Mouse (Mus musculus) forebrain, embryonic 13.5 days (tissue): ENCODE measurements around the gene Tmem259. TPM values are rescaled to one million over a fixed set of nuclear protein-coding genes. Genes with fewer than 3 reads are reported as not detected.

Experiments
- ATAC-seq: fragments of 200-750 bp; cut with Nextera tagmentation; 2 replicates; pipeline ENCODE4 v1.8.0; 2017
- H3K27ac ChIP-seq: fragments of 300-500 bp; sonication (generic); 2 replicates; pipeline ENCODE4 v1.5.1; 2015; ENCODE audit warnings: inconsistent platforms, mild to moderate bottlenecking, moderate library complexity
- H3K27me3 ChIP-seq: fragments of 300-500 bp; sonication (generic); 2 replicates; pipeline ENCODE4 v1.6.1; 2015; ENCODE audit warnings: mild to moderate bottlenecking, inconsistent platforms
- H3K36me3 ChIP-seq: fragments of 300-500 bp; sonication (generic); 2 replicates; pipeline ENCODE4 v1.6.1; 2015; ENCODE audit warnings: mild to moderate bottlenecking, inconsistent platforms; ENCODE audit not compliant: poor library complexity, severe bottlenecking
- H3K4me1 ChIP-seq: fragments of 300-500 bp; sonication (generic); 2 replicates; pipeline ENCODE4 v1.6.1; 2015; ENCODE audit warnings: inconsistent platforms
- H3K4me2 ChIP-seq: fragments of 300-500 bp; sonication (generic); 2 replicates; pipeline ENCODE4 v1.6.1; 2015; ENCODE audit warnings: inconsistent platforms, mild to moderate bottlenecking, moderate library complexity
- H3K4me3 ChIP-seq: fragments of 300-500 bp; sonication (generic); 2 replicates; pipeline ENCODE4 v1.5.1; 2015; ENCODE audit warnings: mild to moderate bottlenecking, inconsistent platforms
- H3K9ac ChIP-seq: fragments of 300-500 bp; sonication (generic); 2 replicates; pipeline ENCODE4 v1.6.1; 2015; ENCODE audit warnings: mild to moderate bottlenecking, inconsistent platforms
- H3K9me3 ChIP-seq: fragments of 300-500 bp; sonication (generic); replicated peaks from 2 replicates; pipeline ENCODE4 v1.6.1; 2016; ENCODE audit warnings: inconsistent platforms
- WGBS: fragments of 180-500 bp; shearing (Covaris S2); methylation state at CpG from one replicate; pipeline ENCODE4 v1.1.7; 2015; 5-methylcytosine and 5-hydroxymethylcytosine counted together
- polyA plus RNA-seq: library from polyadenylated mRNA; unstranded; fragments of >200 nt; fragmentation: Nextera tagmentation; extraction: Ambion mirVana; gene quantifications from 2 replicates; pipeline ENCODE4 v1.2.1, GENCODE M21; 2015

Tmem259 gene
- polyA plus RNA-seq, 1 experiment from 2014 or later = 12.0 TPM

DNA sequence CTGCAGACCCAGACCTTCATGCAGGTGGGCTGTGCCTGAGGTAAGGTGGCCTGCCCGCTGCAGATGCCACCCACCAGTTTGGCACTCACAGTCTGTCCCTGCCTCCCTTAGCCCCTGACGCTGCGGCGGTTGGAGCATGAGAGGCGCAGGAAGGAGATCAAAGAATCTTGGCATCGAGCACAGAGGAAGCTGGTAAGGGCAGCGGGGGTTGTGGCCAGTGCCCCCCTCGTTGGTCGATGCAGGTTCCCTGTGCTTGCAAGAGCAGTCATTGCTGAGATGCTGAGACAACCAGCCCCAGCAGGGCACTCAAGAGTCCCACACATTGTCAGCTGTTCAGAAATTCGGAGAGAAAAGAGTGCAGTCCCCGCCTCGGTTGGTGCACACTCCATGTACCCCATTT, 38.0 kb upstream of the Tmem259 start:
- WGBS = 89% methylated on average over 12 of the region's 12 CpGs
- no peaks in the 10 kb centered on the region for H3K36me3 ChIP-seq

DNA sequence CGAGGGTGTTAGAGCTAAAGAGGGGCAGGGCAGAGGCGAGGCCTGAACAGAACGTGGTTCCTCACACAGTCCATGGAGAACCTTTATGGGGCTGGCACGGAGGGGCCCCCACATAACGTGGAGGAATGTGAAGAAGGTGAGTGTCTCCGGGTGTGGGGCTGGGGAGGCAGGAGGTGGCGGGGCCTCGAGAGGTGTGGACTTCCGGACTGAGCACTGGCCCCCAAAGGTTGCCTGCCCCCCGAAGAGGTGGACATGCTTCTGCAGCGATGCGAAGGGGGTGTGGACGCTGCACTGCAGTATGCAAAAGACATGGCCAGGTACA, 37.2 kb upstream of the Tmem259 start:
- WGBS = 94% methylated on average over 13 of the region's 13 CpGs
- Histone ChIP-seq H3K4me2 (no peak overlapping the region), H3K36me3 (no peaks in the 10 kb centered on the region), H3K27me3 (peaks cover 39% of the 10 kb centered on the region), H3K4me3 (no peak overlapping the region), H3K27ac (no peak overlapping the region), H3K9me3 (no peaks in the 10 kb centered on the region), H3K4me1 (peaks cover 8% of the 10 kb centered on the region), H3K9ac (no peak overlapping the region)
- ATAC-seq = no peak

More for the DNA sequence above, 38.0 kb upstream of the Tmem259 start:
- Histone ChIP-seq H3K9me3 (no peaks in the 10 kb centered on the region), H3K4me3 (no peak overlapping the region), H3K4me1 (peaks cover 8% of the 10 kb centered on the region), H3K4me2 (no peak overlapping the region), H3K9ac (no peak overlapping the region), H3K27me3 (peaks cover 30% of the 10 kb centered on the region), H3K27ac (no peak overlapping the region)
- no peak for ATAC-seq

DNA sequence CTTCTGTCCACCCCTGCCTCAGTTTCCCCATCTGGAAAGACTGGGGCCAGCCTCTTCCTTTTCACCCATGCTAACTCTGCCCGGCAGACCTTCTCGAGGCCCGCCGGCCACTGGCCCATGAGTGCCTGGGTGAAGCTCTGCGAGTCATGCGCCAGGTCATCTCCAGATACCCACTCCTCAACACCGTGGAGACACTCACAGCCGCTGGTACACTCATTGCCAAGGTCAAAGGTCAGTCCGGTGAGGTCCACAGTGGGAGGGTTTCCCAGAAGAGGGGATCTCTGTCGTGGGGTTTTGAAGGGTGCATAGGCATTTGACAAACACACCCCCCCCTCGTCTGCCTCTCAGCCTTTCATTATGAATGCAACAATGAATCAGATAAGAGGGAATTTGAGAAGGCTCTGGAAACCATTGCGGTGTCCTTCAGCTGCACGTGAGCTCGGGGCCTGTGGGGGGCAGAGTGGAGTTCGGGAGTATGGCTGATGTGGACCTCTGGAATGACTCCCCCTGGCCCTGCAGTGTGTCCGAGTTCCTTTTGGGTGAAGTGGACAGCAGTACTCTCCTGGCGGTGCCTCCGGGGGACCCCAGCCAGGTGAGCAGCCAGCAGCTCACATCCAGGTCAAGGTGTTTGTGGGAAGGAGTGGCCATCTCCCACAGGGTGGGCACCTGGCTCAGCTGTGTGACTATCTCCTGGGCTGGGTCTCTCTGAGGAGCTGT, 36.6 kb upstream of the Tmem259 start:
- Histone ChIP-seq H3K4me3 (no peak overlapping the region), H3K4me2 (no peak overlapping the region), H3K4me1 (peaks cover 8% of the 10 kb centered on the region), H3K9ac (no peak overlapping the region), H3K9me3 (no peaks in the 10 kb centered on the region), H3K27me3 (peaks cover 44% of the 10 kb centered on the region), H3K36me3 (no peaks in the 10 kb centered on the region), H3K27ac (no peak overlapping the region)
- WGBS = 80% methylated on average over 18 of the region's 18 CpGs
- no peak for ATAC-seq

DNA sequence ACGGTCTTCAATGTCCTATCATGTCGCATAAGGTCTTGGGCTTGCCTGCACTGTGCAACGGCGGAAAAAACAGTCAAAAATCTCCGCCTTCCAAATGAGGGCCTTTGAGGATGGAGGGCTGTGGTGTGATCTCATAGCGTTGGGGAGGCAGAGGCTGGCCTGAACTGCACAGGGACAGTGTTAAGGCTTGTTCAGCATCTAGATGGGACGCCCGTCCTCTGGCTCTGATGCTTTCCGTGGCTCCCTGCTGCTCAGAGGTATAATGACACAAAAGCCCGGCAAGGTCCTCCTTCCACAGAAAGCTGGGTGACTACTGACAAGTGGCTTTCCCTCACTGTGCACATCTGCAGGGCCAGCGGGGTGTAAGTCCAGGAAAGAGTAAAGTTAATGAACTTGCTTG, 36.1 kb upstream of the Tmem259 start:
- Histone ChIP-seq H3K4me1 (peaks cover 8% of the 10 kb centered on the region), H3K9ac (0 out of 2 replicates have a peak overlapping the region, but pooled peaks have one; percentile 48), H3K4me2 (peak overlapping the region; percentile 27), H3K27ac (no peak overlapping the region), H3K36me3 (no peaks in the 10 kb centered on the region), H3K4me3 (no peak overlapping the region), H3K27me3 (peaks cover 50% of the 10 kb centered on the region), H3K9me3 (no peaks in the 10 kb centered on the region)
- WGBS = 22% methylated on average over 11 of the region's 11 CpGs
- ATAC-seq = no peak

DNA sequence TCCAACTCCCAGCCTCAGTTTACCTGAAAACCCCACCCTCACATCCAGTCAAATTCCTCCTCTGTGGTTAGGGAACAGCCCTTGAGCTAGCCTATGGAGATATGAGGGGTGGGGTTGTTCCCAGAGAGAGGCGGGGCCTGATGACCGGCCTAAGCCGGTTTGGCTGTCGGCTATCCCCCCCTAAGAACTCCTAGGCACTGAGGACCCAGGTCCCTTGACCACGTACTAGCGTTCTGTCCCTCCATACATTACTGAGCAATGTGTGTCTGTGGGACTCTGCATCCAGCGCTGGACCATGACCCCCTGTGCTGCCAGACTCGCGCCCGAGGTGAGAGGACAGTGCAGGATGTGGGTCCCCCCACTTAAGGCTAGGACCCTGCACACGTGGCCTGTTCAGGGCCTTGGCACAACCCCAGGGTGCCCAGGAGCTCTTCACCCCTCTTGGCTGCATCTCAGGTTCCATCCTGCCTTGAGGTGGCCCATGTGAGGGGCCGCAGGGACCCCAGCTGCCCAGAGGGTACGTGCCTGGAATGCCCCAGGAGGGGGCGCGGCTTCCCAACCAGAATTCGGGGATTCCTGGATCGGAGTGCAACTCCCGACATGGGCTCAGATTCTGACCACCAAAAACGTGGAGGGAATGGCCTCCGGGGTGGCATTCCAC, 35.5 kb upstream of the Tmem259 start:
- Histone ChIP-seq H3K4me1 (peaks cover 8% of the 10 kb centered on the region), H3K4me3 (0 out of 2 replicates have a peak overlapping the region, but pooled peaks have one; percentile 0), H3K9ac (peak overlapping the region; percentile 48; the same call in 1 of the 2 replicates), H3K36me3 (no peaks in the 10 kb centered on the region), H3K27ac (no peak overlapping the region), H3K27me3 (peaks cover 56% of the 10 kb centered on the region), H3K4me2 (peak overlapping the region; percentile 27), H3K9me3 (no peaks in the 10 kb centered on the region)
- ATAC-seq = no peak
- WGBS = 3% methylated on average over 20 of the region's 20 CpGs

DNA sequence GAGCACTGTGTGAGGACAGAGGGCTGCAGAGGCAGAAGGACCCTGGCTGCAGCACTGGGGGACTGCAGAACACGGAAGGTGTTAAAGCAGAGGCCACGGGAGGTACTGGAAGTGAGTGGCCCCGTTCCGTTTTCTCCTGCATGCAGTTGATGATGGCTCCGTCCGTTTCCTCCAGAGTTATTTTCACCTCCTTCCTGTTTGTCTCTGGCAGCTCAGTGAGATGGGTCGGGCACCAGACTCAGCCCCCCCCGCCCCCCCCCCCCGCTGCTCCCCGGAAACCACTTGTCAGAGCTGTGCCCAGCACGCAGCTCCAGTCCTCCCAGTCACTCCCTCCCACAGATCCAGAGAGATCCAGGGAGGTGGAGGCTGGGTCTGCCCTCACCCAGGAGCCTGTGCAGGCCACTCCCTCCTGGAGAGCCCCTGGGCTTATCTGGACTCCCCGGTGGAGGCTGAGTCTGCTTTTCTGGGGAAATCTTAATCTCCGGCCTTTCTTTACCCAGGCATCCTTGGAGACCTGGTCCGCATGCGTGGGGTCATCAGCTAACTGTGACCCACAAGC, 34.7 kb upstream of the Tmem259 start:
- peaks cover 64% of the 10 kb centered on the region for H3K27me3 ChIP-seq
- no peak for ATAC-seq
- no peak overlapping the region for H3K4me2 ChIP-seq

DNA sequence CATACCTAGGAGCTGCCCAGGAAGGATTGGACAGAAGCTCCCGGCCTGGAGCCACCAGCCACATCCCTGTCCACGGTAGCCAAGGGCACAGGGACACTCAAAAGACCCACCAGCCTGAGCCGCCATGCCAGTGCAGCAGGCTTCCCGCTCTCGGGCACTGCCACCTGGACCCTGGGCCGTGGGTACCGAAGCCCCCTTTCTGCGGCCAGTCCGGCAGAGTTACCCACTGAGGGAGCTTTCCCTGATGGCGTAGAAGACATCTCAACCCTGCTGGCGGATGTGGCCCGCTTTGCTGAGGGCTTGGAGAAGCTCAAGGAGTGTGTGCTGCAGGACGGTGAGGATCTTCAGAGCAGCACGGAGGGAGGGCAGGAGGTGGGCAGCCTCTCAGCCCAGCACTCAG, 33.6 kb upstream of the Tmem259 start:
- Histone ChIP-seq H3K4me2 (no peak overlapping the region), H3K4me1 (peaks cover 8% of the 10 kb centered on the region), H3K9me3 (no peaks in the 10 kb centered on the region), H3K27me3 (peaks cover 74% of the 10 kb centered on the region), H3K9ac (no peak overlapping the region), H3K27ac (no peak overlapping the region), H3K36me3 (no peaks in the 10 kb centered on the region), H3K4me3 (no peak overlapping the region)
- ATAC-seq = no peak
- WGBS = 83% methylated on average over 14 of the region's 14 CpGs

More for the DNA sequence above, 34.7 kb upstream of the Tmem259 start:
- no peak overlapping the region for H3K4me3 ChIP-seq
- H3K4me1 ChIP-seq = peaks cover 8% of the 10 kb centered on the region
- H3K27ac ChIP-seq = no peak overlapping the region
- H3K36me3 ChIP-seq = no peaks in the 10 kb centered on the region
- H3K9ac ChIP-seq = no peak overlapping the region
- WGBS = 8% methylated on average over 15 of the region's 15 CpGs
- no peaks in the 10 kb centered on the region for H3K9me3 ChIP-seq

DNA sequence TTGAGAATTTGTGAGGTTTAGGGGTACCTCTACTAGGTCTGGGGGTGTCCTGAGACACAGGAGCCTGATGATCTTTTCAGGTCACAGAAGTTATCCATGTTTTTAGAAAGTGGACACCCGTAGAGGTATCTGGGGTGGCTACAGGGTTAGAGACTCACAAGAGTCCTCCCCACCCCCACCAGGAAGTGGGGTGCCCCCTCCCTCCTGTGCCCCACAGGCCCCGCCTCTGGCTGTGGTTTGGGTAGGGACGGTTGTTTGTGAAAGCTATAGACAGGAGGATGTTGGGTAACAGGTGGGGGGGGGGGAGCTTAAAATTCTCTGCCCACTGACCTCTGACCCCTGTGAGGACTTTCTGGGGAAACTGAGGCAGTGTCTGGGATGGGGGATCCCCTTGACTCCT, 33.2 kb upstream of the Tmem259 start:
- Histone ChIP-seq H3K9me3 (no peaks in the 10 kb centered on the region), H3K9ac (no peak overlapping the region), H3K27me3 (peaks cover 77% of the 10 kb centered on the region), H3K27ac (no peak overlapping the region), H3K4me1 (peaks cover 8% of the 10 kb centered on the region), H3K36me3 (no peaks in the 10 kb centered on the region), H3K4me2 (no peak overlapping the region), H3K4me3 (no peak overlapping the region)
- ATAC-seq = no peak
- WGBS = 67% methylated on average over 3 of the region's 3 CpGs

DNA sequence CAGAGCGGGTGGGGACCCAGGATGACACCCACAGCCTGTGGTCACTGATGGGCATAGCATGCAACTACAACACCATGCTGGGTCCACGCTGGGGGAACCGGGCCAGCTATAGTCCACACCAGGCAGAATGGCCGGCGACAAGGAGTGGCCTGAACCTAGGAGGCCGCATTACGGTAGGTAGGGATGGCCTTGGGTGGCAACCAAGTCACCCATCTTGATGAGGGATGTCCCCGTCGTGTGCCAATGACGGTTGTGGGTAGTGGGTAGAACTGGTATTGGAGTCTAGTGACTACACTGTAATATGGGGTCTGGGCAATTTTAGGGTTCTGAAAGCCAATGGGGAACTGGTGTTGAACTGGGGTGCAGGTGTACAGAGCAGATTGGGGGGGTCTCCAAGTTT, 32.8 kb upstream of the Tmem259 start:
- Histone ChIP-seq H3K36me3 (peaks cover 2% of the 10 kb centered on the region; the same call in 1 of the 2 replicates), H3K9me3 (0 out of 2 replicates have a peak, but pooled peaks cover 1% of the 10 kb centered on the region), H3K9ac (no peak overlapping the region), H3K4me1 (peaks cover 8% of the 10 kb centered on the region), H3K27me3 (peaks cover 82% of the 10 kb centered on the region), H3K4me3 (no peak overlapping the region), H3K4me2 (no peak overlapping the region), H3K27ac (no peak overlapping the region)
- ATAC-seq = no peak
- WGBS = 90% methylated on average over 10 of the region's 10 CpGs

DNA sequence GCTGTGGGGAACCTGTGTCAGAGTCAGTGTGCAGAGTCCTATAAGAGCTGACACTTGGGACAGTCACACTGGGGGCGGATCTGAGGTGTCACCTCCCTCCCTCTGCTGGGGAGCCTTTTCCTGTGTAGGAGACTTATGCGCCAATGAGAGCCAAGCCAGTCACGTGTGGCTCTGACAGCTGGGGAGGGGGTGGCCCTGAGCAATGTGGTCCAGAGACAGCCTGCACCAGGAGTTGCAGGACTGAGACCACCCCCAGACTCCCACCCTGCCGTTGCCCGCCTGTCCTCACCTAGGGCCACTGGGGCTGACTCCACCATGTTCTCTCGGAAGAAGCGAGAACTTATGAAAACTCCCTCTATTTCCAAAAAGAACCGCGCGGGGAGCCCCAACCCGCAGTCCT, 32.4 kb upstream of the Tmem259 start, which contains the start of gene Arhgap45:
Gene Arhgap45 (plus strand): TSS at position 143 of the 400 bp plus-strand sequence.
- 72% methylated on average over 11 of the region's 11 CpGs for WGBS
- Histone ChIP-seq H3K27me3 (peaks cover 86% of the 10 kb centered on the region), H3K27ac (no peak within 1 kb of the TSS), H3K4me2 (no peak within 1 kb of the TSS), H3K4me3 (no peak within 1 kb of the TSS), H3K36me3 (peaks cover 6% of the 10 kb centered on the region; the same call in 1 of the 2 replicates), H3K9ac (no peak within 1 kb of the TSS), H3K9me3 (0 out of 2 replicates have a peak, but pooled peaks cover 5% of the 10 kb centered on the region), H3K4me1 (peaks cover 8% of the 10 kb centered on the region)
- no peak for ATAC-seq

DNA sequence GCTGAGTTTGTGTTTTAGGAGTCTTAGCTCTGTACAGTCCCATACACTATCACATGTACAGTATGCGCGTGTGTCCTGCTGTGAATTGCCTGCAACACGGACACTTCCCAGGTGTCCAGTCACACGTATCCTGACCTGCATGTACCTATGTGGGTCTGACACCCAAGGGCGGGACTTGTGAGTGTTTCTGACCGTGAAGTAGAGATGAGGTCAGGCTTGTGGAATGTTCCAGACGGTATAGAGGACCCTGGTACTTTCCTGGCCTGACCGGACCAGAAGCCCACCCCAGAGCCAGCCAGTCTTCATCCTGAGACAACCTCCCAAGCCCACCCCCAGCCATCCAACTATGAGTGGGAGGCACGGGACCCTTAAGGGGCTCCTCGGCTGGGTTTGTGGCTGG, 31.5 kb upstream of the Tmem259 start:
- Histone ChIP-seq H3K4me2 (no peak overlapping the region), H3K36me3 (peaks cover 14% of the 10 kb centered on the region), H3K9ac (no peak overlapping the region), H3K27ac (no peak overlapping the region), H3K9me3 (peaks cover 15% of the 10 kb centered on the region), H3K27me3 (peaks cover 84% of the 10 kb centered on the region), H3K4me1 (peaks cover 8% of the 10 kb centered on the region), H3K4me3 (no peak overlapping the region)
- WGBS = 79% methylated on average over 10 of the region's 10 CpGs
- no peak for ATAC-seq
